Mouse (Mus musculus) stomach, postnatal 0 days (tissue): Measurements from ENCODE around the gene Noc3l.

Experiments
- CTCF ChIP-seq: IDR thresholded peaks from 2 replicates; pipeline ENCODE4 v1.5.1; 2016; ENCODE audit warnings: antibody characterized with exemption, low read depth, mild to moderate bottlenecking, moderate library complexity
- EP300 ChIP-seq: optimal IDR thresholded peaks from 2 replicates; pipeline ENCODE3; 2016; ENCODE audit warnings: antibody characterized with exemption

GRCm38 (mm10) chr19:38760441-38760840 is 58.6 kb downstream of the Noc3l start:
- TF ChIP-seq EP300 (no peak), CTCF (no peak)
